Mouse (Mus musculus) spleen, adult 2 months (tissue): Measurements from ENCODE around the gene Tesmin. TPM values are rescaled to one million over a fixed set of nuclear protein-coding genes. Genes with fewer than 3 reads are reported as not detected.

Experiments used
- DNase-seq, 2 experiments: peaks; one replicate each; pipeline versions ENCODE4 v3.0.0 to v3.0.0-alpha.2; 2012 to 2021; ENCODE audit warnings: low spot score in 2 of 2, low read depth in 1 of 2
- H3K27ac ChIP-seq: fragments of 200-500 bp; 2 replicates; pipeline ENCODE4 v1.5.1; 2012; ENCODE audit warnings: low read length, inconsistent platforms; ENCODE audit not compliant: insufficient read depth
- H3K27me3 ChIP-seq: fragments of 200-500 bp; 2 replicates; pipeline ENCODE4 v1.6.1; 2012; ENCODE audit warnings: mild to moderate bottlenecking, moderate library complexity, low read length, inconsistent platforms; ENCODE audit not compliant: control insufficient read depth, insufficient read depth
- H3K36me3 ChIP-seq: fragments of 200-500 bp; 2 replicates; pipeline ENCODE4 v1.6.1; 2012; ENCODE audit warnings: mild to moderate bottlenecking, low read length, inconsistent platforms; ENCODE audit not compliant: control insufficient read depth, insufficient read depth
- H3K4me1 ChIP-seq: fragments of 200-500 bp; 2 replicates; pipeline ENCODE4 v1.6.1; 2011; ENCODE audit warnings: inconsistent platforms; ENCODE audit not compliant: control insufficient read depth, insufficient read depth, insufficient read length
- H3K4me3 ChIP-seq: fragments of 200-500 bp; 2 replicates; pipeline ENCODE4 v1.5.1; 2011; ENCODE audit warnings: mild to moderate bottlenecking, inconsistent platforms; ENCODE audit not compliant: insufficient read depth, insufficient read length; ENCODE audit errors: extremely low read depth
- CTCF ChIP-seq: fragments of 200-500 bp; IDR thresholded peaks from 2 replicates; pipeline ENCODE4 v1.5.1; 2011; ENCODE audit warnings: mild to moderate bottlenecking, inconsistent platforms; ENCODE audit not compliant: insufficient read depth, insufficient read length, insufficient replicate concordance; ENCODE audit errors: extremely low read depth
- POLR2A ChIP-seq: fragments of 200-500 bp; IDR thresholded peaks from 2 replicates; pipeline ENCODE4 v1.6.1; 2011; ENCODE audit warnings: low read depth, low read length, inconsistent platforms
- WGBS: fragments of 180-500 bp; shearing (Covaris S2); methylation state at CpG from one replicate; pipeline ENCODE4 v1.1.7; 2018; 5-methylcytosine and 5-hydroxymethylcytosine counted together
- polyA plus RNA-seq: library from polyadenylated mRNA; depleted of rRNA; stranded (reverse); fragments of >200 nt; gene quantifications from 2 replicates; pipeline ENCODE4 v1.2.3, GENCODE M21; 2012; rRNA removed

Tesmin gene
- polyA plus RNA-seq, 1 experiment = 0.43 TPM

DNA sequence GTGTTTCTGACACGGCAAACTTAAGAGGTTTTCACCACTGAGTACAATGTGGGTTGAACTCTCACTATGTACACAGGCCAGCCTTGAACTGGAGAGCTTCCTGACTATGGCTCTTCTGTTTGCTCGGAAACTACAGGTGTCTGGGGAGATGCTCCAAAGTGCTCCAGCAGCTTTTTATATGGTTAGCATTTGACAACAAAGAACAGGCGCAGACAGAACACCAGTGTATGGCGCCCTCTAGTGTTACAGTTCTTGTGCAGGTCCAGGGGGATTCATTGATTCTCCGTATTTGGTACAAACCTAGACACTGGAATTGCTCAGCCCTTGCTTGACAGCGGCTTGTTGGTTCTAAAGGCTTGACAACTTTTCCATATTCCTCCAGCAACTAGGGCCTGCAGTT lies 62.5 kb downstream of the Tesmin start:
- Histone ChIP-seq H3K4me1 (no peaks in the 10 kb centered on the region), H3K36me3 (peaks cover 12% of the 10 kb centered on the region), H3K27me3 (no peaks in the 10 kb centered on the region), H3K27ac (no peak overlapping the region), H3K4me3 (no peak overlapping the region)
- TF ChIP-seq POLR2A (no peak), CTCF (peak; percentile 67; the same call in 1 of the 2 replicates)
- 18% methylated on average over 6 of the region's 6 CpGs for WGBS
- DNase-seq = peak; percentile 35 to 43

DNA sequence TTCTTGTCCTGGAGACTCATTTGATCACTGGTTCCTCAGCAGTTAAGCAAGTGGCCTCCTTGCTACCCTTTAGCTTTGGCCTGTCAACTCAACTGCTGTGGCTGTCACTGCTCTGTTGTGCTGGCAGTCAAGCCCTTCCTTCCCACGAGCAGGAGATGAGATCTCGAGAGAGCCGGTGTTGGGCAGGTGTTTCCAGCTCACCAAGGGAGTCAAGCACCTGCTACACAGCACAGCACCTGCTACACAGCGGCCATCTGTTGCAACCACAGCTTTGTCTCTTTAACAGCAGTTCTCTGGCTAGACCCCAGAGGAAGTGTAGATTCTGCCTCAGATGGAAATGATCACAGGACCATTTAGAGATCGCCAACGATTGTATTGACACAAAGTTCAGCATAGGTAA lies 63.0 kb downstream of the Tesmin start:
- Histone ChIP-seq H3K27ac (no peak overlapping the region), H3K4me3 (no peak overlapping the region), H3K27me3 (no peaks in the 10 kb centered on the region), H3K4me1 (no peaks in the 10 kb centered on the region), H3K36me3 (peaks cover 12% of the 10 kb centered on the region)
- WGBS = 7% methylated on average over 6 of the region's 6 CpGs
- TF ChIP-seq POLR2A = no peak
- TF ChIP-seq CTCF = no peak
- no peak for DNase-seq

Other genes starting within 250 kb of the Tesmin start
- 22.6 and 25.6 TPM in 2 replicates for gene Mrpl21, start 106.0 kb upstream of the Tesmin start, polyA plus RNA-seq
- 6.3 and 7.4 TPM in 2 replicates for gene Ighmbp2, start 105.8 kb upstream of the Tesmin start, polyA plus RNA-seq
- gene Cpt1a, start 66.5 kb upstream of the Tesmin start, polyA plus RNA-seq = 45.9 and 68.9 TPM in 2 replicates
- 13.1 and 22.2 TPM in 2 replicates for gene Gal, start 25.7 kb downstream of the Tesmin start, polyA plus RNA-seq
- 34.0 and 34.4 TPM in 2 replicates for gene Ppp6r3, start 186.9 kb downstream of the Tesmin start, polyA plus RNA-seq